Mouse (Mus musculus) cerebellum, postnatal 25 days (tissue): Measurements from ENCODE around the gene Mrps35.
A peak's percentile ranks its signal among the peaks of the same experiment; 100 is the strongest.

ENCODE experiments used
- DNase-seq, 2 experiments: peaks; one replicate each; pipeline ENCODE4 v3.0.0; 2021; ENCODE audit warnings: mixed read lengths in 2 of 2

The Mrps35 gene

GRCm38 (mm10) chr6:147090191-147090590 lies 47.6 kb downstream of the Mrps35 start:
- DNase-seq: no peak

- DNase-seq: peak; percentile 88 to 89
Measured at GRCm38 (mm10) chr6:147091136-147092120, 48.9 kb downstream of the Mrps35 start, which contains the start of gene Klhl42. Gene Klhl42, plus strand, starts transcription at chr6:147091379.

- peak; percentile 74 to 82 for DNase-seq
Measured at GRCm38 (mm10) chr6:147092136-147092535, 49.6 kb downstream of the Mrps35 start.

- no peak for DNase-seq
Measured at GRCm38 (mm10) chr6:147094771-147095170, 52.2 kb downstream of the Mrps35 start.

- no peak for DNase-seq
Measured at GRCm38 (mm10) chr6:147096109-147096508, 53.5 kb downstream of the Mrps35 start.

GRCm38 (mm10) chr6:147096934-147097333 lies 54.4 kb downstream of the Mrps35 start:
- DNase-seq: no peak

- DNase-seq: no peak
Measured at GRCm38 (mm10) chr6:147097346-147097929, 54.9 kb downstream of the Mrps35 start.

- no peak for DNase-seq
Measured at GRCm38 (mm10) chr6:147099458-147100277, 57.1 kb downstream of the Mrps35 start.

GRCm38 (mm10) chr6:147102293-147102692 lies 59.7 kb downstream of the Mrps35 start:
- DNase-seq: no peak

- DNase-seq: no peak
Measured at GRCm38 (mm10) chr6:147105529-147105928, 63.0 kb downstream of the Mrps35 start.

GRCm38 (mm10) chr6:147106716-147107115 lies 64.2 kb downstream of the Mrps35 start:
- no peak for DNase-seq

- DNase-seq: peak in 1 of 2 experiments; percentile 3
Measured at GRCm38 (mm10) chr6:147109283-147109682, 66.7 kb downstream of the Mrps35 start.

- peak; percentile 86 to 92 for DNase-seq
Measured at GRCm38 (mm10) chr6:147116579-147116978, 74.0 kb downstream of the Mrps35 start.

- DNase-seq: no peak
Measured at GRCm38 (mm10) chr6:147117764-147118163, 75.2 kb downstream of the Mrps35 start.

- no peak for DNase-seq
Measured at GRCm38 (mm10) chr6:147118190-147118589, 75.6 kb downstream of the Mrps35 start.

GRCm38 (mm10) chr6:147121320-147121719 lies 78.8 kb downstream of the Mrps35 start:
- no peak for DNase-seq
